Mouse (Mus musculus) lung, adult 18-20 months (tissue): ENCODE measurements around the gene AC124108.1.

Experiments used
- DNase-seq, 2 experiments: peaks; one replicate each; pipeline ENCODE4 v3.0.0; 2022; ENCODE audit warnings: mixed read lengths in 2 of 2

The AC124108.1 gene

DNA sequence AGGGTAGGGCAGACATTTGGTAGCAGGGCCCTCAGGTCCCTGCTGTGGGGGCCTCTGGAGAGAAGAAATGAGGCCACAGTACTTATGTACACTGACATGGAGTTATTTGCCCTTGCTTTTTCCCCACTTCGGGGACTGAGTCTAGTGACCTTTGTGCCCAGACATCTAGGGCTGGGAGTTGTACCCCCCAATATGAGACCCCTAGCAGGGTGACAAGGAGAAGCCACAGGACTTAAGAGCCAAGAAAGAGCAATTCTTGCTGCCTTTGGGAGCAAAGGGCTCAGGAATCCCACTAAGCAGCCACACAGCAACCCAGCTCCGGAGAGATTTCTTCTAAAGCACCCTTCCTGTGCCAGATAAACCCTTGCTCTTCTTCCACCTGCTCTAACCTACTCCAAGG lies 10.7 kb downstream of the AC124108.1 start:
- no peak for DNase-seq

- DNase-seq = no peak
Observed at GRCm38 (mm10) chr1:132202771-132203170, 11.5 kb downstream of the AC124108.1 start.

GRCm38 (mm10) chr1:132205958-132206357 lies 14.7 kb downstream of the AC124108.1 start:
- no peak for DNase-seq

GRCm38 (mm10) chr1:132206828-132207227 lies 15.6 kb downstream of the AC124108.1 start:
- DNase-seq = no peak

DNA sequence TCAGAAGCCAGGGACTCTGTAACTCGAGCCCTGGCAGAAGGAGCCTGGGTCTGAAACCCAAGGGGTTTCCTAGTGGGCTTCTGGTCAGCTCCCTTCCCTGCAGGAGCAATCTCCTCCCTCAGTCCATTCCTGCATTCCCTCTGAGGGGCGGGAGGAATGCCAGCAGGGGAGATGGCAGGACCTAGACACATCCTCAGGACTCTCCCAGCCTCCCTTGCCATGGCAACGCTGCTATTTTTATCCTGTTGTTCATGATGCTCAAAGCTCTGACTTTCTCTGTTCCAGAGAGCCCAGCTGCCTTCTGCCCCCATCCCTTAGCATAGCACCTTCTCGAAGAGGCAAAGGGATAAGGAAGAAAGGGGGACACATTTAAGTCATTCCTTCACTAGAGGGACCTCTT lies 16.9 kb downstream of the AC124108.1 start:
- DNase-seq = no peak

- no peak for DNase-seq
Observed at GRCm38 (mm10) chr1:132209400-132209799, 18.1 kb downstream of the AC124108.1 start.

DNA sequence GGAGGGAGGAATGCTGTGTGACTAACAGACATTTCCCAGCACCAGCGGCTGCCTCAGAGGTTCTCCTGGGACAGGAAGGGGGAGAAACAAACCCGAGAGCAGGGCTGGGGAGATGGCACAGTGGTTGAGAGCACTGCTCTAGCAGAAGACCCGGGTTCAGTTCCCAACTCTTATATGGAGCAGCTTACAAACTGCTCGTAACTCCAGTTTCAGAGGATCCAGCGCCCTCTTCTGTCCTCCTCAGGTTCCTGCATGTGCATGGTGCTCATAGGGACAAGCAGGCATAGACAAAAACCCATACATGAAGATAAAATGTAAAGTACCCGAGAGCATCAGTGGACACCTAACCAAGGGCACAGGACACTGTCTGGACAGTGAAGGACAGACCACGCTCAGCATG lies 19.7 kb downstream of the AC124108.1 start:
- peak in 1 of 2 experiments; percentile 42 for DNase-seq

GRCm38 (mm10) chr1:132211672-132212071 lies 20.4 kb downstream of the AC124108.1 start:
- peak in 1 of 2 experiments; percentile 38 for DNase-seq

DNA sequence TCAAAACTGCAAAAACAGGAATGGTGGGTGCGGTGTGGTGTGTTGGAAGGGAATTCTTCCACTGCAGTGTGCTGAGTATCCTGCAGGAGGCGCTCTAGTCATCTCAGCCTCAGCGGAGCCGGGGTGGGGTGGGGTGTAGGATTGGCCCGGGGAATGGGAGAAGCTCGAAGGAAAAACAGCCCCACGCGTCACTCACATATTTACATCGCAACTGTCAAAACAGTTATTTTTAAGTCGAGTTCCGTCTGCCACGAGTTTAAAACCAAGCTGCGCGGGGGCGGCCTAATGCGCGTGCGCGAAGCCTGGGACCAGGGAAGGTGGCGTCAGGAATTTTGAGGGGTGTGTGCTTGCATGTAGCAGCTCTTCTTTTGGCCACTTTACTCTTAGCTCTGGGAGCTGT lies 21.0 kb downstream of the AC124108.1 start:
- DNase-seq = peak; percentile 58 to 64

DNA sequence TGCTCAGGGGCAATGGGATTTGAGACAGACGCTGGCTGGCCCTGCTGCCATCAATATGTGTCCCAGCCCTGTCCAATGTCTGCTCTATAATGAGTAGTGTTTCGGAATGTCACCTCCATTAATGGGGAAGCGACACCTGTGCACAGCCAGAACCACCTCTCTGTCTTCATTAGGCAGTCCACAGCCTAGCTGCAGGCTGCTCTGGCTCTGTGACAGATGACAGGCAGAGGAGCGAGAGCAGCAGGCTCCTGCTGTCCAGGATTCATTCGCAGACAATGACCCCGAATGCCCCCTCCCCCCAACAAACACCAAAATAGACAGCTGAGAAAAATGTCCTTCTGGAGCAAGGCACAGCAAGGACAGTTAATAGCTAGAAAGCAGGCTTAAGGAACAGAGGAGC lies 21.8 kb downstream of the AC124108.1 start:
- no peak for DNase-seq

- DNase-seq = no peak
Observed at GRCm38 (mm10) chr1:132216276-132216675, 25.0 kb downstream of the AC124108.1 start.

GRCm38 (mm10) chr1:132221627-132222026 lies 30.4 kb downstream of the AC124108.1 start:
- DNase-seq = no peak

- DNase-seq = no peak
Observed at GRCm38 (mm10) chr1:132222166-132222565, 30.9 kb downstream of the AC124108.1 start.

DNA sequence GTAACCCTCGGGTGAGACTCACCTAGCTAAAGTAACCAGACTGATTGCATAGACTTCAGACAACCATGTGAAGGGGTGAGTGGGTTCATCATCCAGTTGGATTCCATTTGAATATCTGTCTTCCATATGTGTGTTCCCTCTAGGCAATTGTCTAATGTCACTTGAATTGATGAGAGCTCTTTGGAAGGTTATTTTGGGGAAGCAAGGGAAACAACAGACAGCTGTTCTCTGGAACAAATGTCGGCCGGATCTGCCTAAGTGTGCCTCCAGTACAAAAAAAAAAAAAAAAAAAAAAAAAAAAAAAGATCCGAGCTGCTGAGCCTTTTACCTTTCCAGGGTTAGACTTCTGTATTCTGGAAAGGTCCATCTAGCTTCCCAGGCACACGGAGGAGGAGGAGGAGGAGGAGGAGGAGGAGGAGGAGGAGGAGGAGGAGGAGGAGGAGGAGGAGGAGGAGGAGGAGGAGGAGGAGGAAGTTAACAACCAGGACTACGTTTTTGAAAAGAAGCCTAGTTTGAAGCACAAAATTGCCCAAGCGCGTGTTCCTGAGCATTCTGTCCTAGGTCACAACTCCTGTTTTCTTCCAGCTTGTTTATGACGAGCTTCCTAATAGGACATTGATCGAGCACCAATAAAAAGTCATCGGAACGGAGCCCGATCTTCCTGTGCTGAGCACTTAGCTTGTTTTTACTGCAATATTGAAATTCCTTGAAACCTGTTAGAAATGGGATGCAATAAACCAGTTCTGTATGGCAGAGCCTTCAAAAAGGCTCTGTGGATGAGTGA lies 35.2 kb downstream of the AC124108.1 start:
- DNase-seq = peak in 1 of 2 experiments; percentile 27

- DNase-seq = no peak
Observed at GRCm38 (mm10) chr1:132229667-132230066, 38.4 kb downstream of the AC124108.1 start, which contains the start of gene Gm10188. TSS of gene Gm10188 (minus strand) at chr1:132229767.

GRCm38 (mm10) chr1:132231470-132232274 lies 40.4 kb downstream of the AC124108.1 start:
- DNase-seq = no peak

DNA sequence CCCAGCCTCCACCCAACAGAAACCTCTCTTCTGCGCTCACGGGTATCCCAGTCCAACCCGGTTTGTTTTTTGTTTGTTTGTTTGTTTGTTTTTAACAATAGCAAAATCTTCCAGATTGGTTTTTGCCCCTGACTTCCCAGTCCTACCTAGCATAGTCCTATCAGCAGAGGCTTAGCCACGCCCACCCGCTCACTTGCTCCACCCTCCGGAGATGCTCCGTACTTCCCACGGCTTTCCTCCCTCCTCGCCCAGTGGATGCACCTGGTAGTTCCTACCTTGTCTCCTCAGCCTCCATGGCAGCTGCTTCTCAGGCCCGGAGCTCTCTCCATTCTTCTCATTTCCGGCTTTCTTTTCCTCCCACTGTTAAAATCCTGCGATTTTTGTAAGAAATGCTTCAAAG lies 42.3 kb downstream of the AC124108.1 start:
- peak; percentile 33 to 50 for DNase-seq

- DNase-seq = no peak
Observed at GRCm38 (mm10) chr1:132234757-132235273, 43.6 kb downstream of the AC124108.1 start.

- peak; percentile 55 to 63 for DNase-seq
Observed at GRCm38 (mm10) chr1:132237585-132238159, 46.4 kb downstream of the AC124108.1 start.

DNA sequence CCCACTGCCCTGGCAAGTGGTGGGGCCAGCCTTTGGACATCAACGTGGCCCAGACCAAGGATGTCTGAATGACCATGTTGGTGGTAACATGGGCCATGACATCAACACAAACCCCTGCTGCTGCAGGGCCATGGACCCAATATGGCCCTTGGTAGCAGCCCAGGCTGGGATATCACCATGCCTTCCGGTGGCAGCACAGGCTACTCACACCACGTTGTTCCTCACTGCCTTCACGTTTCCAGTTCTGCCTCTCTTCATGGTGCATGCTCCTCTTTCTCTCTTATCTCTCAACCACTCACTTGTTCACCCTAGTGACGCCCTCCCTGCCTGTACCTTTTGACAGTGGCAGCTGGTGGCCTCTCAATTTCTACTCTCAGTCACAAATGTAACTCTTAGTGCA lies 53.8 kb downstream of the AC124108.1 start:
- no peak for DNase-seq

- peak; percentile 13 to 38 for DNase-seq
Observed at GRCm38 (mm10) chr1:132246137-132246536, 54.9 kb downstream of the AC124108.1 start.

DNA sequence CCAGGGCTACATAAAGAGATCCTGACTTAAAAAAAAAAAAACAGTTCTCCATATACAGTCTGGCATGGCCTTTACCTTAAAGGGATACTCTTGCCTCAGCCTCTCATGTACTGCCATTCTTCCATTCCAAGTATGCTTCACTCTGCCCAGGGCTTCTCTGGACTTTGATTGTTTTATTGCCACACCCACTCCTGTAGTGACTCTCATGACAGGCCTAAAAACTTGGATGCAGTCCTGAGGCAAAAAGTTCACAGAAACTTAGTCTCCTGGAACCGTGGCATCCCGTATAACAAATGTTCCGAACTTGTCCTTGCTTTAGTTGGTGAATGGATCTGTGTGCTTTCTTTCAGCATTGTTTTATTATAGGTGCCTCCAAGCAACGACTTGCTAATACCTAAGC lies 55.4 kb downstream of the AC124108.1 start:
- DNase-seq = no peak

DNA sequence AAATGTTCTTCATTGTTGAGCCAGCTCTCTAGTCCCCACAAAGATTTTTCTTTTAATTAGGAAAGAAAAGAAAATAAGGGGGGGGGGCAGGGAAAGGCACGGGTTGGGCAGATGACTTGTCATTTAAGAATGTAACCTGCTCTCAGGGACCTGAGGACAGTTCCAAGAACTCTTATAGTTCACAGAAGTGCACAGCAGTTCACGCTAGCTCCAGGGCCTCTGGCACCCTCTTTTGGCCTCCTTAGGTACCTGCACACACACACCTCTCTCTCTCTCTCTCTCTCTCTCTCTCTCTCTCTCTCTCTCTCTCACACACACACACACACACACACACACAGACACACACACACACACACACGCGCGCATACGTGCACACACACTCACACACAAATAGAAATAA lies 63.2 kb downstream of the AC124108.1 start:
- DNase-seq = no peak
